Mouse (Mus musculus) embryo, embryonic 10.5 days (tissue): ENCODE measurements around the gene Olfr661.
A peak's percentile ranks its signal among the peaks of the same experiment; 100 is the strongest.

Source experiments
- DNase-seq: peaks from one replicate; pipeline ENCODE4 v3.0.0-alpha.2; 2015; ENCODE audit warnings: low spot score

Olfr661 gene

GRCm38 (mm10) chr7:104686201-104686600, at the start of gene Olfr661:
TSS of gene Olfr661 (plus strand) at chr7:104686501.
- no peak for DNase-seq

- peak; percentile 76 for DNase-seq
Measured at GRCm38 (mm10) chr7:104646841-104647482, 39.3 kb upstream of the Olfr661 start, which contains the start of gene Olfr658. TSS of gene Olfr658 (minus strand) at chr7:104647305.

- no peak for DNase-seq
Measured at GRCm38 (mm10) chr7:104666453-104666852, 19.8 kb upstream of the Olfr661 start, which contains the start of gene Olfr659. TSS of gene Olfr659 (plus strand) at chr7:104666753.
